Mouse (Mus musculus) ES-E14 (cell line): ENCODE measurements around the gene Inpp5f.

Experiments used
- CHD2 ChIP-seq: IDR thresholded peaks from 2 replicates; pipeline ENCODE4 v1.6.1; 2014; ENCODE audit warnings: mild to moderate bottlenecking, low read depth, low read length, inconsistent platforms
- HCFC1 ChIP-seq: IDR thresholded peaks from 2 replicates; pipeline ENCODE4 v1.6.1; 2012; ENCODE audit warnings: low read length, inconsistent platforms, borderline replicate concordance; ENCODE audit not compliant: insufficient read depth
- MAFK ChIP-seq: IDR thresholded peaks from 2 replicates; pipeline ENCODE4 v1.6.1; 2014; ENCODE audit warnings: mild to moderate bottlenecking, low read depth, low read length, inconsistent platforms; ENCODE audit not compliant: insufficient read depth
- ZC3H11A ChIP-seq: IDR thresholded peaks from 2 replicates; pipeline ENCODE4 v1.6.1; 2012; ENCODE audit warnings: low read depth, mild to moderate bottlenecking, inconsistent platforms, low read length, borderline replicate concordance
- ZNF384 ChIP-seq: IDR thresholded peaks from 2 replicates; pipeline ENCODE4 v1.6.1; 2012; ENCODE audit warnings: low read depth, low read length, inconsistent platforms

DNA sequence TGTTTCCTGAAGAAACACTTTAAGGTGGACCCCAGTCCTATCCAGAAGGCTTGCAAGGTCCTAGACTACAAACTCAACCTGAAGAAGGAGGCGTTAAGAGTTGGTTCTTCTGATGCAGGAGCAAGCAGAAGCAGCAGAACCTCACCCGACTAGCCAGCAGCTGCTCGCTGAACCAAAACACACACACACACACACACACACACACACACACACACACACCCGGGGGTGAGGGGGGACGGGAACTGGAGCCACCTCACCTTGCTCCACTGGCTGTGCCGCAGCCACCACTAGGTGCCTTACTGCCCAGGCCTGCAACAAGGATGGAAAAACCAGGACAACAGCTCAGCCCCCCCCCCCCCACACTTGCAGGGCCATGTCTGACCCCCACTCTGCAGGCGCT, 44.8 kb upstream of the Inpp5f start:
- TF ChIP-seq CHD2 = no peak
- no peak for TF ChIP-seq HCFC1
- TF ChIP-seq ZC3H11A = no peak
- TF ChIP-seq MAFK = no peak
- TF ChIP-seq ZNF384 = no peak
